Mouse (Mus musculus) liver, embryonic 15.5 days (tissue): ENCODE data around the gene Hba-a1. TPM values are rescaled to one million over a fixed set of nuclear protein-coding genes. Genes with fewer than 3 reads are reported as not detected.
"Not testable (repeated sequence)": the region's sequence is repeated elsewhere in the genome, so short reads cannot be mapped to it uniquely, and the experiment has no call there.

Experiments used
- ATAC-seq: fragments of 200-750 bp; cut with Nextera tagmentation; 2 replicates; pipeline ENCODE4 v1.8.0; 2017; ENCODE audit warnings: moderate number of reproducible peaks, mild to moderate bottlenecking, moderate library complexity; ENCODE audit not compliant: insufficient read depth
- H3K27ac ChIP-seq: fragments of 300-500 bp; sonication (generic); replicated peaks from 2 replicates; pipeline ENCODE4 v1.5.1; 2015; ENCODE audit warnings: mild to moderate bottlenecking, inconsistent platforms
- H3K27me3 ChIP-seq: fragments of 300-500 bp; sonication (generic); 2 replicates; pipeline ENCODE4 v1.6.1; 2015; ENCODE audit warnings: mild to moderate bottlenecking, inconsistent platforms
- H3K36me3 ChIP-seq: fragments of 300-500 bp; sonication (generic); replicated peaks from 2 replicates; pipeline ENCODE4 v1.6.1; 2015; ENCODE audit warnings: moderate library complexity, mild to moderate bottlenecking, inconsistent platforms
- H3K4me1 ChIP-seq: fragments of 300-500 bp; sonication (generic); replicated peaks from 2 replicates; pipeline ENCODE4 v1.6.1; 2015; ENCODE audit warnings: inconsistent platforms
- H3K4me2 ChIP-seq: fragments of 300-500 bp; sonication (generic); 2 replicates; pipeline ENCODE4 v1.6.1; 2015; ENCODE audit warnings: moderate library complexity, mild to moderate bottlenecking, inconsistent platforms
- H3K4me3 ChIP-seq: fragments of 300-500 bp; sonication (generic); replicated peaks from 2 replicates; pipeline ENCODE4 v1.5.1; 2015; ENCODE audit warnings: mild to moderate bottlenecking, inconsistent platforms
- H3K9ac ChIP-seq: fragments of 300-500 bp; sonication (generic); 2 replicates; pipeline ENCODE4 v1.6.1; 2015; ENCODE audit warnings: moderate library complexity, mild to moderate bottlenecking, inconsistent platforms
- H3K9me3 ChIP-seq: fragments of 300-500 bp; sonication (generic); replicated peaks from 2 replicates; pipeline ENCODE4 v1.6.1; 2016; ENCODE audit warnings: inconsistent platforms
- WGBS: fragments of 180-500 bp; shearing (Covaris S2); methylation state at CpG from one replicate; pipeline ENCODE4 v1.1.7; 2015; ENCODE audit warnings: mixed read lengths; ENCODE audit not compliant: insufficient replicate concordance; 5-methylcytosine and 5-hydroxymethylcytosine counted together
- polyA plus RNA-seq: library from polyadenylated mRNA; unstranded; fragments of >200 nt; fragmentation: Nextera tagmentation; extraction: Ambion mirVana; gene quantifications from 2 replicates; pipeline ENCODE4 v1.2.1, GENCODE M21; 2015

Hba-a1 gene
- polyA plus RNA-seq, 1 experiment from 2014 or later: 74,460 TPM

DNA sequence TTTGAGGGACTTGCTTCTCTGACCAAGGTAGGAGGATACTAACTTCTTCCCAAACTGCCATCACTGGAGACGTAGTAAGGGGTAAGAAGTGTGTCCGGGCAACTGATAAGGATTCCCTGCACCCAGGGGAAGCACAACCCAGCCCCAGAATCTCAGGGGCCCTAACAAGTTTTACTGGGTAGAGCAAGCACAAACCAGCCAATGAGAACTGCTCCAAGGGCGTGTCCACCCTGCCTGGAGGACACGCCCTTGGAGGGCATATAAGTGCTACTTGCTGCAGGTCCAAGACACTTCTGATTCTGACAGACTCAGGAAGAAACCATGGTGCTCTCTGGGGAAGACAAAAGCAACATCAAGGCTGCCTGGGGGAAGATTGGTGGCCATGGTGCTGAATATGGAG, 12.9 kb downstream of the Hba-a1 start, which contains the start of gene Hba-a2:
Gene Hba-a2 (plus strand): TSS at position 287 of the 400 bp plus-strand sequence.
- peak within 1 kb of the TSS; percentile 58 for H3K4me3 ChIP-seq
- peak within 1 kb of the TSS; percentile 70 for H3K9ac ChIP-seq
- H3K27me3 ChIP-seq, H3K9me3 ChIP-seq: not testable (repeated sequence)
- H3K4me2 ChIP-seq: peak within 1 kb of the TSS; percentile 70
- peak; percentile 77 for ATAC-seq
- no CpG with 5 or more reads among the region's 4 CpGs for WGBS
- peak within 1 kb of the TSS; percentile 98 for H3K27ac ChIP-seq
- H3K36me3 ChIP-seq: peaks cover 23% of the 10 kb centered on the region; the same call in 1 of the 2 replicates
- peaks cover 53% of the 10 kb centered on the region for H3K4me1 ChIP-seq

- peaks cover 30% of the 10 kb centered on the region for H3K36me3 ChIP-seq
- H3K9me3 ChIP-seq: not testable (repeated sequence)
- H3K4me1 ChIP-seq: peaks cover 47% of the 10 kb centered on the region
- H3K27ac ChIP-seq: peak overlapping the region; percentile 95
- peak overlapping the region; percentile 58 for H3K4me3 ChIP-seq
- peak overlapping the region; percentile 57 for H3K9ac ChIP-seq
- peak; percentile 6 for ATAC-seq
- WGBS: 10% methylated on average over 2 of the region's 2 CpGs
- H3K27me3 ChIP-seq: peaks cover 21% of the 10 kb centered on the region
- peak overlapping the region; percentile 47 for H3K4me2 ChIP-seq
Observed at GRCm38 (mm10) chr11:32297417-32297816, 14.1 kb downstream of the Hba-a1 start.

DNA sequence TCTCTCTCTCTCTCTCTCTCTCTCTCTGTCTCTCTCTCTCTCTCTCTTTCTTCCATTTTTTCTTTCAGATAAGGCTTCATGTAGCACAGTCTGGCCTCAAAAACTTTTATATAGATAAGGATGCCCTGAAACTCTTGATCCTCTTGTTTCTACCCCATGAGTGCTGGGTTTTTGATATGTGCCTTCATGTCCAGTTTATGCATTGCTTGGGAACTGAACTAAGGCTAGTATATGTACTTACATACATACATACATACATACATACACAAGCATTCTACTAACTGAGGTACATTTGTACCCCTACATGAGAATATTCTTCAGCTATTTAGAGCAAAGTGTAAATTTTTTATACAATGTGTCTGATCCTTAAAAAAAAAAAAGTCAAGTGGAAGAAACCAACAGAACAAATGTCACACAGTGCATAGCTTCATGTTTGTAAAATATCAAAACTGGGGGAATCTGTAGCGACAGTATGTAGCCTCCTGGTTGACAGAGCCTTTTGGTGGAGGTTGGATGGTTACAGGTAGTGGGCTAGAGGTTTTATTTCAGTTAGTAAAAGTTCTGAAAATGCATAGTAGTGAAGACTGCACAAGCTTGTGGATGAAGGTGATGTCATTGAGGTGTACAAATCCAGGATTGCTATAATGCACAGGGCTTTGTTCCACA, 14.7 kb downstream of the Hba-a1 start:
- Histone ChIP-seq H3K4me1 (peaks cover 48% of the 10 kb centered on the region), H3K4me2 (peak overlapping the region; percentile 47), H3K27ac (peak overlapping the region; percentile 95), H3K4me3 (peak overlapping the region; percentile 58), H3K9ac (0 out of 2 replicates have a peak overlapping the region, but pooled peaks have one; percentile 43), H3K36me3 (peaks cover 36% of the 10 kb centered on the region), H3K9me3 (no peaks in the 10 kb centered on the region), H3K27me3 (peaks cover 25% of the 10 kb centered on the region)
- WGBS: 65% methylated on average over 1 of the region's 1 CpGs
- ATAC-seq: peak; percentile 34

GRCm38 (mm10) chr11:32298532-32298918, 15.2 kb downstream of the Hba-a1 start:
- Histone ChIP-seq H3K27me3 (peaks cover 28% of the 10 kb centered on the region), H3K9me3 (no peaks in the 10 kb centered on the region), H3K27ac (peak overlapping the region; percentile 95), H3K4me2 (peak overlapping the region; percentile 47), H3K36me3 (peaks cover 40% of the 10 kb centered on the region), H3K9ac (no peak overlapping the region), H3K4me1 (peaks cover 46% of the 10 kb centered on the region), H3K4me3 (peak overlapping the region; percentile 58)
- WGBS: 91% methylated on average over 2 of the region's 2 CpGs
- ATAC-seq: no peak

- Histone ChIP-seq H3K36me3 (peaks cover 37% of the 10 kb centered on the region), H3K4me1 (peaks cover 32% of the 10 kb centered on the region), H3K27me3 (peaks cover 36% of the 10 kb centered on the region), H3K4me3 (peak within 1 kb of the TSS; percentile 53), H3K27ac (peak within 1 kb of the TSS; percentile 88), H3K9ac (peak within 1 kb of the TSS; percentile 54), H3K4me2 (peak within 1 kb of the TSS; percentile 68)
- not testable (repeated sequence) for ATAC-seq, H3K9me3 ChIP-seq
- 7% methylated on average over 16 of the region's 16 CpGs for WGBS
Observed at GRCm38 (mm10) chr11:32299865-32300264, 16.6 kb downstream of the Hba-a1 start, which contains the start of gene Hbq1a. Gene Hbq1a, plus strand, starts transcription at chr11:32300069.

GRCm38 (mm10) chr11:32300279-32301267, 17.3 kb downstream of the Hba-a1 start:
- peak overlapping the region; percentile 88 for H3K27ac ChIP-seq
- H3K27me3 ChIP-seq: peaks cover 36% of the 10 kb centered on the region
- peak overlapping the region; percentile 68 for H3K4me2 ChIP-seq
- peak overlapping the region; percentile 53 for H3K4me3 ChIP-seq
- peaks cover 35% of the 10 kb centered on the region for H3K36me3 ChIP-seq
- peak overlapping the region; percentile 54 for H3K9ac ChIP-seq
- no peak for ATAC-seq
- no peaks in the 10 kb centered on the region for H3K9me3 ChIP-seq
- WGBS: 47% methylated on average over 16 of the region's 17 CpGs
- H3K4me1 ChIP-seq: peaks cover 25% of the 10 kb centered on the region

DNA sequence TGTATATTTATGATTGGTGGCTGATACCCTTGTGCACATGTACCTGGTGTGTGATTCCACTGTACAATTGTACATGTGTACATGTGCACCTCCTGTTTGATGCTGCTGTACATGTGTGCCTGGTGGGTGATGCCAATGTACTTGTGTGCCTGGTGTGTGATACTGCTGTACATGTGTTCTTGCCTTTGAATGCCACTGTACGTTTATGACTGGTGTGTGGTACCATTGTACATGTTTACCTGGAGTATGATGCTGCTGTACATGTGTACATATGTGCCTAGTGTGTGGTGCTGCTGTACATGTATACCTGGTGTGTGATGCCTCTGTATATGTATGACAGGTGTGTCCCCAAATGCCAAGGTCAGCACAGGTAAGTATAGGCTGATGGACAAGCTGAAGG, 18.2 kb downstream of the Hba-a1 start:
- H3K27me3 ChIP-seq: peaks cover 36% of the 10 kb centered on the region
- H3K4me2 ChIP-seq: peak overlapping the region; percentile 68
- 80% methylated on average over 1 of the region's 1 CpGs for WGBS
- H3K36me3 ChIP-seq: peaks cover 35% of the 10 kb centered on the region
- no peak for ATAC-seq
- H3K27ac ChIP-seq: 0 out of 2 replicates have a peak overlapping the region, but pooled peaks have one; percentile 88
- no peak overlapping the region for H3K9ac ChIP-seq
- peaks cover 28% of the 10 kb centered on the region for H3K4me1 ChIP-seq
- H3K4me3 ChIP-seq: peak overlapping the region; percentile 53
- H3K9me3 ChIP-seq: no peaks in the 10 kb centered on the region

DNA sequence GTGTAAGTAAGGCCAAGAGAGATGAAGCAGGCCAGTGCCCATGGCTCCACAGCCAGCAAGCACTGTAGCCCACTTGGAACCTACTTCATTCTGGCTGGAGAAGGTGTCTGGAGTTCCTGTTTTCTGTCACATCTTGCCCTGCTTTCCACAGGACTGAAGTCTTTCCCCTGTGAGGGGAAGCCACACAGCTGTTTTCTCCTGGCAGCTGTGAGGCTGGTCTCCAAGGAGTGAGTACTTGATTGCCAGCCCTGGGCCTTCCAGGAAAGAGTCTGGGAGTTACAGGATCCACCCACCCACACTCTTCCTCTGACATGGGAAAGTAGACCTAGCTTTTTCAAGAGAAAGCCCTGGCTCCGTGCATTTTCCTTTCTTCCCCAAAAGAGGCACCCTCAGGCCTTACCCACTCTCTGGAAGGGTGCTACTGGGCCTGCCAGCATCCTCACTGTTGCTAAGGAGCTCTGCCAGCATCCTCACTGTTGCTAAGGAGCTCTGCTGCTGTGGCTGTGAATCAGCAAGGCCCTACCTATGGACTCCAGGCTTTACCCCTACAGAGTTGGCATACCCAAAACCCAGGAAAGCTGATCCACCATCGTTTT, 19.6 kb downstream of the Hba-a1 start:
- Histone ChIP-seq H3K27me3 (peaks cover 36% of the 10 kb centered on the region), H3K36me3 (peaks cover 35% of the 10 kb centered on the region), H3K9ac (0 out of 2 replicates have a peak overlapping the region, but pooled peaks have one; percentile 6), H3K27ac (no peak overlapping the region), H3K4me3 (no peak overlapping the region), H3K4me2 (peak overlapping the region; percentile 1; the same call in 1 of the 2 replicates), H3K4me1 (peaks cover 37% of the 10 kb centered on the region), H3K9me3 (no peaks in the 10 kb centered on the region)
- no peak for ATAC-seq
- WGBS: 47% methylated on average over 2 of the region's 2 CpGs

DNA sequence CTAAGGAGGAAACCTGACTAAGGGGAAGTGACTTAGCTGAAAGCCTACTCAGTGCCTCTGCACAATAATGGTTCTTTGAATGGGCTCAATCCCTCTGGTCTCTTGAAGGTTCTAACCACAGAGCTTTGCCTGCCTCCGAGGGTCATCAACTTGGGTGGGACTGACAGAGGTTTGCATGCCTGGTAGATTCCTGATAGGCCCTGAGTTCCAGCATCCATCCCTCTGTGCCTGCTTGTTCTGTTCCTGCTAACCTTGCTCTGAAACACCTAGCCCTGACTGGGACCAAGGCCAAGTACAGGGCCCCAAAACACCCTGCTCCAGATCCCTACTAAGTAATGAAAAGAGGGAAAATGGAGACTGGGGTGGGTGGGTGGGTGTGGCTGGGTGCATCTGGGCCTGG, 20.1 kb downstream of the Hba-a1 start:
- Histone ChIP-seq H3K9me3 (no peaks in the 10 kb centered on the region), H3K9ac (0 out of 2 replicates have a peak overlapping the region, but pooled peaks have one; percentile 6), H3K27ac (no peak overlapping the region), H3K4me2 (peak overlapping the region; percentile 1; the same call in 1 of the 2 replicates), H3K4me1 (peaks cover 37% of the 10 kb centered on the region), H3K36me3 (peaks cover 35% of the 10 kb centered on the region), H3K27me3 (peaks cover 36% of the 10 kb centered on the region), H3K4me3 (no peak overlapping the region)
- ATAC-seq: no peak
- 47% methylated on average over 1 of the region's 1 CpGs for WGBS

GRCm38 (mm10) chr11:32307006-32307405, 23.7 kb downstream of the Hba-a1 start:
- Histone ChIP-seq H3K4me1 (peaks cover 19% of the 10 kb centered on the region), H3K36me3 (peaks cover 18% of the 10 kb centered on the region), H3K9ac (peak overlapping the region; percentile 1; the same call in 1 of the 2 replicates), H3K9me3 (no peaks in the 10 kb centered on the region), H3K27me3 (peaks cover 41% of the 10 kb centered on the region), H3K27ac (peak overlapping the region; percentile 54), H3K4me3 (no peak overlapping the region), H3K4me2 (0 out of 2 replicates have a peak overlapping the region, but pooled peaks have one; percentile 1)
- 63% methylated on average over 1 of the region's 1 CpGs for WGBS
- peak; percentile 61 for ATAC-seq
